Mouse (Mus musculus): Measurements from ENCODE around the gene Med13l.

- TF ChIP-seq POLR2A (IDR thresholded peaks at IDR 0.05; ENCODE audit: control insufficient read depth, extremely low read depth, insufficient read depth, low read length, poor library complexity): no peak
- no peak for TF ChIP-seq CTCF (IDR thresholded peaks at IDR 0.05; ENCODE audit: borderline replicate concordance, control insufficient read depth, extremely low read depth, insufficient read depth, low read length, poor library complexity)
These were observed 50.0 kb downstream of the Med13l start for GRCm38 (mm10) chr5:118610468-118610867.
